Mouse (Mus musculus): Measurements from ENCODE around the gene Tdrd9.

DNA sequence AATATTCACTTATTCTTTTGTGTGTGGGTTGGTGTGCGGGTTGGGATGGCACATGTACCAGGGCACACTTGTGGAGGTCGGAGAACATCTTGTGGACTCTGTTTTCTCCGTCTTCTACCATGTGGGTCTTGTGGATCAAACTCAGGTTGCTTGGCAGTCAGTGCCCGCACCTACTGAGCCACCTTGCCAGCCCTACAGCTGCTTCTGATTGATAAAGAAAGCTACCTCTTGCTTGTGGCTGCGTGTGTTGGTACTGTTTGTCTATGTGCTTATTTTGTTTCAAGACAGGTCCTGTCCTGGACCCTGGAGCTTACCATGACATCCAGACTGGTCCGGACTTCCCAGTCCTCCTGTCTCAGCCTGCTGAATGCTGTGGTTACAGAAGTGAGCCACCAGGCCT, 48.2 kb upstream of the Tdrd9 start:
- no peak for TF ChIP-seq CTCF (IDR thresholded peaks at IDR 0.05; ENCODE audit: borderline replicate concordance, insufficient read depth, low read length)
- no peak for TF ChIP-seq POLR2A (IDR thresholded peaks at IDR 0.05; ENCODE audit: low read depth, low read length)

Data from embryonic fibroblast, embryonic 13.5 days (primary cell).